Mouse (Mus musculus) neural tube, embryonic 10.5 days (tissue): Measurements from ENCODE around the gene Vmn1r178.
"Not testable (repeated sequence)": the region's sequence is repeated elsewhere in the genome, so short reads cannot be mapped to it uniquely, and the experiment has no call there.

Experiments
- DNase-seq: peaks from one replicate; pipeline ENCODE4 v3.0.0-alpha.2; 2017; ENCODE audit warnings: low spot score; ENCODE audit errors: extremely low spot score

Vmn1r178 gene

GRCm38 (mm10) chr7:23891709-23892108 is at the start of gene Vmn1r178:
Gene Vmn1r178, plus strand, starts transcription at chr7:23892009.
- no peak for DNase-seq

DNA sequence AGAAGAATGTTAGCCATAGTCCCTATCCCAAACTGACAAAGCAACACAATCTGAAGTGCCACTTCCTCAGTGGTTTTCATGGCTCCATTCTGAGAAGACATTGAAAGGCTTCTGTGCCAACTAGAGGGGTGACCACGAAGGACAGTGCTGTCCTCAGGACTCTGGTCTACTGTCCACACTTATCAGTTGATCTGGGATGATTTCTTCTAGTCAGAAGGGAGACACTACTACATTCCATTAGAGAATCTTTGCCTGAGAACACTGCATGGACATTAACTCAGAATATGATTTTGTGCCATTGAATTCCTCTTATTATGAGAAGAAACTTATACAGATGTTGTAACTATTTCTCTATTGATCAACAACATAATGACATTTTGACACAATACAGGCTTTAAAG is 25.5 kb upstream of the Vmn1r178 start, which contains the start of gene Vmn1r177:
Vmn1r177 (minus strand) TSS at position 101 of the 400 bp plus-strand sequence.
- DNase-seq: not testable (repeated sequence)

- not testable (repeated sequence) for DNase-seq
These were observed 14.9 kb upstream of the Vmn1r178 start for GRCm38 (mm10) chr7:23876918-23877317.

- no peak for DNase-seq
These were observed 34.9 kb downstream of the Vmn1r178 start, which contains the start of gene Vmn1r179 for GRCm38 (mm10) chr7:23926678-23927077. Gene Vmn1r179, plus strand, starts transcription at chr7:23926978.
